Mouse (Mus musculus) lung, adult 2 months (tissue): ENCODE measurements around the gene Pusl1. TPM values are rescaled to one million over a fixed set of nuclear protein-coding genes. Genes with fewer than 3 reads are reported as not detected.
A peak's percentile ranks its signal among the peaks of the same experiment; 100 is the strongest.

ENCODE experiments used
- DNase-seq: peaks from one replicate; pipeline ENCODE4 v3.0.0; 2022
- H3K4me1 ChIP-seq: fragments of 200-500 bp; 2 replicates; pipeline ENCODE4 v1.6.1; 2011; ENCODE audit warnings: low read length; ENCODE audit not compliant: control insufficient read depth, insufficient read depth
- H3K4me3 ChIP-seq: fragments of 200-500 bp; replicated peaks from 2 replicates; pipeline ENCODE3; 2011; ENCODE audit warnings: low read depth, mild to moderate bottlenecking, control low read depth, low read length; ENCODE audit errors: extremely low read depth
- CTCF ChIP-seq: fragments of 200-500 bp; IDR thresholded peaks from 2 replicates; pipeline ENCODE4 v1.5.1; 2011; ENCODE audit warnings: mild to moderate bottlenecking, low read length, control low read depth; ENCODE audit not compliant: insufficient read depth
- POLR2A ChIP-seq: fragments of 200-500 bp; IDR thresholded peaks from 2 replicates; pipeline ENCODE4 v1.6.1; 2011; ENCODE audit warnings: low read depth, mild to moderate bottlenecking, control low read depth, low read length, borderline replicate concordance; ENCODE audit errors: extremely low read depth
- WGBS: fragments of 180-500 bp; shearing (Covaris S2); methylation state at CpG from one replicate; pipeline ENCODE4 v1.1.7; 2018; 5-methylcytosine and 5-hydroxymethylcytosine counted together
- polyA plus RNA-seq: library from polyadenylated mRNA; depleted of rRNA; stranded (reverse); fragments of >200 nt; gene quantifications from 2 replicates; pipeline ENCODE4 v1.2.3, GENCODE M21; 2012

Gene Pusl1
- polyA plus RNA-seq, 1 experiment = 82.2 TPM

DNA sequence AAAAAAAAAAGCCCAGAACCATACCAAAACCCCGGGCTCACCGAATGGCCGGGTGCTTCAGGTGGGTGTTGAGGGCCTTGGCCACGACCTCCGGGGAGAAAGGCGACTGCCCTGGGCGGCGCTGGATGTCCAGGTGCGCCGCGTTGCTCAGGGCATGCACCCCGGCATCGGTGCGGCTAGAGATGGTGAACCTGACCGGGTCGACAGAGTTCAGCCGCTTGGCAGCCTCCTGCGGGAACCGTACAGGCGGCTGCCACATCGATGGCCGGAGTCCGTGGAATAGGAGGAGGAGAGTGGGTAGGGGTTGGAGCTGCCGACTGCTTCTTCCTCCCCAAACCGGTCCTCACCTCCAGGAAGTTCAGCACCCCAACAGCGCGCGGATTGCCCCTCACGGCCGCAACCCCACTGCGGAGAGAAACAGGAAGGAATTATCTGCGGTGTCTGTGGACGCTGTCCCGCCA lies 540 bp downstream of the Pusl1 start:
- no peak for DNase-seq
- under 1% methylated on average over 34 of the region's 34 CpGs for WGBS
- Histone ChIP-seq H3K4me3 (peak overlapping the region; percentile 89), H3K4me1 (peaks cover 21% of the 10 kb centered on the region)
- no peak for TF ChIP-seq POLR2A
- no peak for TF ChIP-seq CTCF

DNA sequence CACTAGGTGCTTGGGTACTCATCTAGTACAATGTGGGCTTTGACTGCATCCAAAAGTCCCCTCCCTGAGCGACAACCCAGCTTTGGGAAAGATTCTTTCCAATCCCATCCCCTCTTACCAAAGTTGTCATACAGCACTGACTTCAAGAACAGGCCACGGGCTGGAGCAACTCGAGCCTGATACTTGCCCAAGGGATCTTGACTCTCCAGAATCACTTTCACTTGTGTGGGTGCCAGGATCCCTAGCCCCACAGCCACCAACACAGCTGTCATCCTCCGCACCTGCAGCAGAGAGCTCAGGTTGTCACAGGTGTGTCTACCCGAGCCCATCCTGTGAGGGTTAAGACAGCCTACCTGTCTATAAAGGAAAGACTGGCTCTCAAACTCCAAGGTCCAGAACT lies 2.3 kb downstream of the Pusl1 start:
- H3K4me1 ChIP-seq = peaks cover 13% of the 10 kb centered on the region
- WGBS = 81% methylated on average over 5 of the region's 5 CpGs
- DNase-seq = no peak
- TF ChIP-seq CTCF (no peak), POLR2A (no peak)
- H3K4me3 ChIP-seq = no peak overlapping the region

DNA sequence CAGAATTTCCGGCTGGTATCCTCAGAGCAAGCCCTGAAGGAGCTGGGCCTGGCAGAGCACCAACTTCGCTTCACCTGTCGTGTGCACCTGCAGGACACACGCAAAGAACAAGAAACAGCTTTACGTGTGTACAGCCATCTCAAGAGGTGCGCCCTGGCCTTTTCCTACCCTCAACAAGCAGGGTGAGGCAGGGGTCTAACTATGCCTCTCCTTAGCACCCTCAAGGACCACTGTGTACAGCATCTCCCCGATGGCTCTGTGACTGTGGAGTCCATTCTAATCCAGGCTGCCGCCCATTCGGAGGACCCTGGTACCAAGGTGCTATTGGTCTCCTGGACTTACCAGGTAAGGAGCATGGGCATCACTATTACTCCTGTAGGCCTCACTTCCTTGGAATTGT lies 3.4 kb downstream of the Pusl1 start:
- DNase-seq = no peak
- WGBS = 94% methylated on average over 9 of the region's 9 CpGs
- peaks cover 9% of the 10 kb centered on the region for H3K4me1 ChIP-seq
- no peak overlapping the region for H3K4me3 ChIP-seq
- TF ChIP-seq CTCF = no peak
- no peak for TF ChIP-seq POLR2A

DNA sequence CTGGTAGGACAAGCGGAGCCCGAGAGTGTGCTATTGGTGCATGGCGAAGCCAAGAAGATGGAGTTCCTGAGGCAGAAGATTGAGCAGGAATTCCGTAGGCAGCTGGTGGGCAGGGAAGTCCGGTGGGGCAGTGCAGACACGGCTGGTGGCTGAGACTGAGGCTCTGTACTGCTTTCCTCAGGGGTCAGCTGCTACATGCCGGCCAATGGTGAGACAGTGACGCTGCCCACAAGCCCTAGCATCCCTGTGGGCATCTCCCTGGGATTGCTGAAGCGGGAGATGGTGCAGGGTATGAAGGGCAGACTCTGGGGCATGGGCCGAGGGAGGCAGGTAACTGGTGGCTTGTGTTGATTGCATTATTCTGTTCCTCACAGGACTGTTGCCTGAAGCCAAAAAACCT lies 3.9 kb downstream of the Pusl1 start:
- DNase-seq = no peak
- TF ChIP-seq CTCF (no peak), POLR2A (no peak)
- peaks cover 9% of the 10 kb centered on the region for H3K4me1 ChIP-seq
- no peak overlapping the region for H3K4me3 ChIP-seq
- WGBS = 88% methylated on average over 10 of the region's 10 CpGs

DNA sequence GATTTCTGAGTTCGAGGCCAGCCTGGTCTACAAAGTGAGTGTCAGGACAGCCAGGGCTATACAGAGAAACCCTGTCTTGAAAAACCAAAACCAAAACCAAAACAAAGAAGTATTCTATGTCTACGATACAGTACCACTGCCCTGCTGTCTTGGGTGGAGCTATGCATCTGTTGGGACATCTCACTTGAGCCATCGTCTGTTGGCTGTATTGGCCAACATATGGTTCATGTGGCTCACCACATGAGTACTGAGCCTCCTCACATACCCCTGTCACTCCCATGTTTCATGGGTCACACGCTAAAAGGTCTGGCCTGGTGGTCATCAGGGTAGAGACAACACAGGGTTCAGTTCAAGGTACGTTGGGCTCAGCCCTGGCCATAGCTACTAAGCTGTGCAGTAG lies 5.3 kb downstream of the Pusl1 start:
- TF ChIP-seq POLR2A = no peak
- no peak for TF ChIP-seq CTCF
- WGBS = 88% methylated on average over 5 of the region's 5 CpGs
- peaks cover 9% of the 10 kb centered on the region for H3K4me1 ChIP-seq
- DNase-seq = no peak
- no peak overlapping the region for H3K4me3 ChIP-seq

DNA sequence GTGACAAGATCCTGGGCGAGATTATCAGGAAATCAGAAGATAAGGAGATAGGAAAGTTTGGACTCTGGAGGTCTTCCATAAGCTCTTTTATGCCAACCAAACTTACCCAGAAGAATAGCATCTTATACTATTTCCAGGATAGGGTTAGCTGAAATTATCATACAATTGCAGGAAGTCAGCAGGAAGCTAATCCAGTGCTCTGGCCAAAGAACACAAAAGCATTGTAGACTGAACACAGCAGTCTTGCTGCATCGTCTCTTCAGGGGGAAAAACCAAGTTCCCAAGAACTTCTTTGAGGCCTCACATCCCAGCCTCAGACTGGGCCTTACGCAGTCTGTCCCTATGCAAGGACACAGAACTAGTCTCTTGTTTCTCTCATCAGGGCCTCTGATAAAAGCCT lies 8.0 kb downstream of the Pusl1 start:
- 0 out of 2 replicates have a peak, but pooled peaks have one; percentile 16 for TF ChIP-seq POLR2A
- no peak for TF ChIP-seq CTCF
- no peak for DNase-seq
- Histone ChIP-seq H3K4me1 (peaks cover 9% of the 10 kb centered on the region), H3K4me3 (no peak overlapping the region)
- WGBS = 57% methylated on average over 3 of the region's 3 CpGs

DNA sequence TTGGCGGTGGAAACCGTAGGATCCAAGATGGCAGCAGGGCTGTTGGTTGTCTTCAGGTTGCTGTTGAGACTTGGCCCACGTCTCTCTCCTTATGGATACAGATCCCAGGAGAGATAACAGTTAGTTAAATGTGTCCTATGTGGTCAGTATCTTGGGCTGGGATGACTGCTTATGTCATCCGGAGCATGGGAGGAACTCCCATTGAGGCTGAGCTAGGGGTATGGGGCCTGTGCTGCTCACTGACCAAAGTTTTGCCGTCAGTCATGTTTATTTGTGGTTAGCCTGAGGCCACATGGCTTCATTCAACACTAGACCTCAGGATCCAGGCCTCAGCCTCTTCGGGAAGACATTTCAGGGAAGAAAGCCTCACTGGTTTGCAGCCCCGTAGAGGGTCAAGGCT lies 20.2 kb downstream of the Pusl1 start:
- H3K4me1 ChIP-seq = peaks cover 3% of the 10 kb centered on the region; the same call in 1 of the 2 replicates
- TF ChIP-seq POLR2A (no peak), CTCF (no peak)
- WGBS = 82% methylated on average over 7 of the region's 7 CpGs
- no peak overlapping the region for H3K4me3 ChIP-seq
- no peak for DNase-seq

DNA sequence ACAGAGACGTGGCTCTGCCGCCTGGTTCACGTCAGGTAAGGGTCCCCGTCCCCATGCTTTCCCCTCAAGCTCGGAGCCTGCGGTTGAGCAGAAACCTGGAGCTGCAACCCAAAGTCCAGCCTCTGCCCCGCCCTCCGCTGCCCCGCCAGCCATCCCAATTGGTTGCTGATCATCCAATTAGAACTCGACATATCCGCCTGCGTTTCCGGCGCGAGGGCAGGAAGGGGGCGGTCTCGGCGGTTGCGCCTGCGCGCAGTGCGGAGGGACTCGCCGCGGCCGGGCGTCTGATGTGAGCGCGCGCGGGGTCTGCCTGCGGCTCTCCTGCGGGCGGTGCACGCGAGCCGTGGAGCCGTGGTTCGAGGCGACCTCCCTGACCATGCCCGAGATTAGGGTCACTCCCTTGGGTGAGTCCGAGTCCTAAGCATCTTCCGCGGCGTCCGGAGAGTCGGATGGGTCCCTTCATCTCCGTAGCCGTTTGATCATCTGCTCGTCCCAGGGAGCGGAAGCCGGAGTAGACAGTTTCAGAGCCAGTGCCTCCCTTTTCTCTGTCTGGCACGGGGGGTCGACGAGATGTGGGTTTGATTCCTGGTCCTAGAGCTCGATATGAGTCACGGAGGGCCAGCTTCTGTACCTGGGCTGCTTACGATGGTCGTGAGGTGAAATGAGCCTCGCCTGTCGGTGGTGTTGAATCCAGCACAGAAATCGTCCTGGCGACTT lies 22.1 kb downstream of the Pusl1 start, which contains the start of the genes Cptp and Ints11:
TSS of gene Cptp (minus strand) at position 124 of the 717 bp plus-strand sequence.
TSS of gene Ints11 (plus strand) at position 230 of the 717 bp plus-strand sequence.
- peak; percentile 94 for DNase-seq
- under 1% methylated on average over 63 of the region's 63 CpGs for WGBS
- H3K4me1 ChIP-seq = peaks cover 3% of the 10 kb centered on the region; the same call in 1 of the 2 replicates
- H3K4me3 ChIP-seq = peak within 1 kb of the TSS; percentile 89
- TF ChIP-seq CTCF = peak; percentile 25; the same call in 1 of the 2 replicates
- TF ChIP-seq POLR2A = peak; percentile 47; the same call in 1 of the 2 replicates

DNA sequence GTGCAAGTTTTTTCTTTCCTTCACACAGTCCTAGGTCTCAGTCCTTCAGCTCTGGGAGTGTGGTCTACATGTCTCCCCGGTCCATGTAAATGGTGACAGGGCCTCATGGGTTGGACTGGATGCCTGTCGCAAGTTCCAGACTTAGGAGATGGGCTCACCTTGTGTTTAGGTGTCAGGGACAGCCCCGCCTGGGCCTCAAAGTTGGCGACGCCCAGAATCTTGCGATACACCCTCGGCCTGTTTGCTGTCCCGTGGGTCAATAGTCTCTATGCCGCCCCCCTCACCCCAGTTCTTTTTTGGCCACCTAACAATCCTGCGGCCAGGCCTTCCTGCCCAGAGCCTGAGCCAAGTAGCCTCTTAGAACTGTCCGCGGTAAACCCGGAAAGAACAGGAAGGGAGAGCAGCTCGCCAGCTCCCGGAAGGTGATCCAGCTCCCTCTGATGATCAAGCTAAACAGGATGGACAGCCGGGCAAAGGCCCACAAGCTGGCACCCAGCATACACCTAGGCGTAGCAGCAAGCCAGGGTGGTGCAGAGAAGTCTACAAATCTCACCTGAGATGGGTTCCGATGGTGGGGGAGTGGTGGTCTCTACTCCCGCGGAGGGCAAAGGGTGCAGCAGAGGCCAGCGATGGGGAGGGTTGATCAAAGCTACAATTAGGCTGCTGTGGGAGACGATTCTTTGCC lies 22.8 kb downstream of the Pusl1 start:
- Histone ChIP-seq H3K4me3 (peak overlapping the region; percentile 89), H3K4me1 (peaks cover 3% of the 10 kb centered on the region; the same call in 1 of the 2 replicates)
- TF ChIP-seq CTCF (no peak), POLR2A (no peak)
- DNase-seq = no peak
- WGBS = 5% methylated on average over 22 of the region's 22 CpGs

DNA sequence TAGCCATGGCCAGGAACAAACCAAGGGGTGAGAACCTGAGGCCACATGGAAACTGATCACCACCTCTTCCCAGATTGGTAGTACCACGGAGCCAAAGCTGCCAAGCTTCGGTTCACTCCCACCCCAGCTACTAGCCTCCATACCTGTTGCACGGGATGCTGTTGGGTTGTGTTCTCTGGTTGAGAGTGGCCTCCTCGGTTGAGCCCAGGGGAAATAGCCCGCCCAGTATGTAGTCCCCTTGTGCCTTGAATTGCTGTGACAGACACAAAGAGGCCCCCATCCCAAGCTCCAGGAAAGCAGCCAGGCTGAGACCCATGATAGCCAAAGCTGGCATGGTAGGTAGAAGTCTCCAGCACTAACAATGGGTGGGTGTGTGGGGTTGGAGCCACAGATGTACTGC lies 28.6 kb downstream of the Pusl1 start, which contains the start of gene Tas1r3:
TSS of gene Tas1r3 (minus strand) at position 362 of the 400 bp plus-strand sequence.
- Histone ChIP-seq H3K4me1 (no peaks in the 10 kb centered on the region), H3K4me3 (no peak within 1 kb of the TSS)
- DNase-seq = no peak
- 81% methylated on average over 5 of the region's 5 CpGs for WGBS
- no peak for TF ChIP-seq POLR2A
- no peak for TF ChIP-seq CTCF
